Mouse (Mus musculus) kidney, postnatal 36 days (tissue): ENCODE results near the gene Chrnd.

ENCODE experiments used
- DNase-seq, 2 experiments: peaks; one replicate each; pipeline ENCODE4 v3.0.0; 2021 to 2022; ENCODE audit warnings: mixed read lengths in 2 of 2

Chrnd gene

GRCm38 (mm10) chr1:87190429-87190828 is at the start of gene Chrnd:
Gene Chrnd, plus strand, starts transcription at chr1:87190607.
- DNase-seq = no peak

DNA sequence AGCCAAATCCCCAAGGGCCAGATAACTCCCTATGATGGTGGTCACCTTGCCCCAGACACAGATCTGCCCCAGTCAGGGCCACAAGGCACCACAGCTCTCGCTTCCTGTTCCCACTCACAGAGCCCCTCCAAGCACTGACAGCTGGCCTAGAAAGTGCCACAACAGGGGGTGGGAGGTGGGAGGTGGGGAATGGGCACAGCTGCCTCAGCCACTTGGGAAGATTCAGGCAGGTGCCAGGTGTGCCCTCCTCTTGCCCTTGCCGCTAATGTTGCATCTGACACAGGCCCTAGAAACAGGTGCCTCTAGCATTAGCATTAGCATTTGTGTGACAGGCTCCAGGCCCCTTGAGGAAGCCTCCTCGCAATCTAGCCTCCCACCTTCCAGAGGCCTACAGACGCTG is 48.9 kb upstream of the Chrnd start:
- no peak for DNase-seq

- DNase-seq = no peak
Measured at GRCm38 (mm10) chr1:87142456-87142855, 48.0 kb upstream of the Chrnd start.

- DNase-seq = no peak
Measured at GRCm38 (mm10) chr1:87143141-87143540, 47.3 kb upstream of the Chrnd start.

DNA sequence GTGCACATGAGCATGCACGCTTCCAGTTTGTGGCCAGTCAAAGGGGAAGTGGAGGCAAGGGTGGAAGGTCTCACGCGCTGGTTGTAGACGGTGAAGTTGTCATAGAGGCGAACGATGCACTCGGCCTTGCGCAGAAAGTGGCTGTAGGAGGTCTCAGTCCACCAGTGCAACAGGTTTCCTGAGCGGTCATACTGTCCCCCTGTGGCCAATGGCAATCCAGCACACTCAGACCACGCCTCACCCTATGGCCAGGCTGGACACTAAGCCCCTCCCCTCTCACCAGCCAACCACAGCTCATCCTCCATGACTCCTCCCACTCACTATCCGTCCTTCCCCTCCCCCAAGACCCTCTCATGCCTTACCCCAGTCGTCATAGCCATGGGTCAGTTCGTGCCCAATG is 41.0 kb upstream of the Chrnd start:
- no peak for DNase-seq

GRCm38 (mm10) chr1:87151286-87151685 is 39.1 kb upstream of the Chrnd start:
- DNase-seq = no peak

DNA sequence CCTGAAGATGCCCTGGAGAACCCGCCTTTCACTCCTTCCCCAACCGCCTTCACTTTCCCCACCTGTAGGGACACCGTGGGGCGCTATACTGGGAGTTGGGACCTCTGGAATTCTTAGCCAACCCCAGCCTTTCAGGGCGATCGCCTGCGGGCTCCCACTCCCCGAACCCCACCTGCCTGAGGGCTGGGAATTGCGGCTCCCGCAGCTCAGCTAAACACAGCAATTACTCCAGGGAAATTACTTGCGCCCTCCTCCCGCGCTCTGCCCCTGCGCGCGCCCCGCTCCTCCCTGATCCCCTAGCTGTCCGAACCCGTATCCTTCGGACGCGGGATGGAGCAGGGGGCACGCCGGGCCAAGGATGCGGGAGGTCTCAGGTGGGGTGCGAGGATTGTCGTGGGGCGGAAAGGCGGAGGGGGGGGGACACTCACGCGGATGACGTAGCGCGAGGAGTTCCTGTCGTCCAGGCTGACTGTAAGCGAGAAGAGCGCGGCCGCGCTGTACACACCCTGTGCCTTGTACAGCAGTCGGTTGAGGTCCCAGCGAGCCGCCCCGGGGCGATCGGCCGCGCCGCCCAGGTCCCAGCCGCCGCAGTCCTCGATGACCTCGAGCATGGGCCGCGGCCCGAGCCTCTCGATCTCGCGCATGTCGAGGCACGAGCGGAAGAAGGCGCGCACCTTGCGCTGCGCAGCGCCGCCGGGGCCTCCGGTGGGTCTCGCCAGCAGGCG is 36.5 kb upstream of the Chrnd start:
- no peak for DNase-seq

GRCm38 (mm10) chr1:87154501-87155120 is 35.8 kb upstream of the Chrnd start:
- peak in 1 of 2 experiments; percentile 22 for DNase-seq

DNA sequence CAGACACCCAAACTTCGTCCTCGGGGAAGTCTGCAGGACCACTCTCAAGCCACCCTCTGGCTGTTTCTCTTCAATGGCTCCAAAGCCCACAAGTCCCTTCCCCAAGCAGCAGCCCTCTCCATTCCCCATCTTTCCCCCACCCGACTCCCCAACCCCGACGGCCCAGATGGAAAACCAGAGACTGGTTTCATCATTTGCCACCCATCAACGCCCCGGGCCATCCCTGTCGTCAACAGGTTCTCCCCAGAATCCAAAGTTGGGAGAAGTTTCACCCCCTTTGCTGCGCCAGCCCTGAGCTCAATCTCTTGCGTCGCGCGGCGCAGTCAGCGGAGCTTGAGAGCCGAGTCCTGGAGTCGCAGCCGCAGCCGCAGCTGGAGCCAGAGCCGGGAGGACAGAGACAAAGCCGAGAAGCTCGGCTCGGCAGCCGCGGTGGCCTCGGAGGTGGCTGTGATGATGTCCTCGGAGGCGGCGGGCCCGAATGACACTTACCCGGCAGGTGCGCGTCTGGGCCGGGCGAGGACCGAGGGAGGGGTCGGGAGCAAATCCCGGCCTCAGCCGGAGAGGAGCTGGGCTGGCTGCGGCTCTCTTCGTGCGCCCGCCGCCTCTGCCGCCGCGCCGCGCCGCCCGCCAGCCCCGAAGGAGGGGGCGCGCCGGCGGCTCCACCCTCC is 34.7 kb upstream of the Chrnd start:
- DNase-seq = no peak

DNA sequence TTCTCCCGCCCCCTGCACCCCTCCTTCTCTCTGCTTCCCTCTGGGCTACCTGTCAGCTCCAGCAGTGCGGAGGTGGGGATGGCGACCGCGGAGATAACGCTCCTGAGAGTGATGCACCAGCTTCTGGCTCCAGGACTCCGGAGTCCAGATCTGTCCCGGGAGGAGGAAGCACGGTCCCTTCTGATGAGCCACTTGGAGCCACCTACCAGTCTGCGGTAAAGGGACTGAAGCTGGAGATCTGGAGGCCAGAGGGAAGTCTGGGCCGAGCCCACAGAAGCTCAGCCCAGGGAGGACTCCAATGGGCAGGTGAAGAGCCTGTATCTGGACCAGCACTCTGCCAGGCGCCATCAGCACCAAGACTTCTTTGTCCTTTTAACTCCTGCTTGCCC is 34.2 kb upstream of the Chrnd start, which contains the start of gene Ecel1:
TSS of gene Ecel1 (minus strand) at position 323 of the 389 bp plus-strand sequence.
- no peak for DNase-seq

DNA sequence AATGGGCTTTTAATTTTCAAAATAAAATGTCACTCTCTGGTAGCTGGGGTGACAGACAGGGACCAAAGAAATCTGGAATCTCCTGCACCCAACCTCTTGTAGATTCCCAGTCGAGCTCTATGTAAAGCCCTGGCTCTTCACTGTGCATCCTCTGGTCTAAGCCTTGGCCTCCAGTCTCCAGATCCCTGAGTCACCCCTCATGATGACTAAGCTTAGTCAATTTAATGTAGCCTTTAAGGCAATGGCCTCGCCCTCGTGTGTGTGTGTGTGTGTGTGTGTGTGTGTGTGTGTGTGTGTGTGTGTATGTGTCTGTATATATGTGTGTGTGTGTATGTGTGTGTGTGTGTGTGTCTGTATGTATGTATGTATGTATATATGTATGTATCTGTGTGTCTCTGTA is 31.0 kb upstream of the Chrnd start:
- no peak for DNase-seq

- DNase-seq = no peak
Measured at GRCm38 (mm10) chr1:87164164-87164795, 26.1 kb upstream of the Chrnd start.

GRCm38 (mm10) chr1:87164796-87165184 is 25.6 kb upstream of the Chrnd start:
- DNase-seq = no peak

DNA sequence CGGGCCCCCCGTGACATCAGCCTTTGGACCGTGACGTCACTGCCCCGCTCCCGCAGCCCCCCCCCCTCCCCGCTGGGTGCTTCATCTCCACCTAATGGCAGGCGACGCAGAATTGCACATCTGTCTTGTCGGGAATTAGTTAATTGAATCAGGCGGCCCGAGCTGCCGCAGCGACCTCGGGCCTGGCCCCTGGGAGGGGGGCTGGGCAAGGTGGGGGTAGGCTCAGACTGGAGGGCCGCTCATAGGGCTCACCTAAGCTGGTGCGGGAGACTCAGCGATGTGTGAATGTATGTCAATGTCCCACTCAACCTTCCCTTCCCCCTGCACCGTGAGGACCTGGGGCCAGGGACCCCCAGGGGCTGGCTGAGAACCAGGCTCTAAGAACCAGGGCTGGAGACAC is 19.9 kb upstream of the Chrnd start:
- no peak for DNase-seq

GRCm38 (mm10) chr1:87171312-87171711 is 19.1 kb upstream of the Chrnd start:
- DNase-seq = no peak

- no peak for DNase-seq
Measured at GRCm38 (mm10) chr1:87172316-87172715, 18.1 kb upstream of the Chrnd start.

GRCm38 (mm10) chr1:87174006-87174955 is 16.1 kb upstream of the Chrnd start:
- peak; percentile 51 to 77 for DNase-seq

GRCm38 (mm10) chr1:87175852-87176292 is 14.5 kb upstream of the Chrnd start:
- DNase-seq = peak; percentile 24 to 49

GRCm38 (mm10) chr1:87180896-87181295 is 9.5 kb upstream of the Chrnd start:
- no peak for DNase-seq

DNA sequence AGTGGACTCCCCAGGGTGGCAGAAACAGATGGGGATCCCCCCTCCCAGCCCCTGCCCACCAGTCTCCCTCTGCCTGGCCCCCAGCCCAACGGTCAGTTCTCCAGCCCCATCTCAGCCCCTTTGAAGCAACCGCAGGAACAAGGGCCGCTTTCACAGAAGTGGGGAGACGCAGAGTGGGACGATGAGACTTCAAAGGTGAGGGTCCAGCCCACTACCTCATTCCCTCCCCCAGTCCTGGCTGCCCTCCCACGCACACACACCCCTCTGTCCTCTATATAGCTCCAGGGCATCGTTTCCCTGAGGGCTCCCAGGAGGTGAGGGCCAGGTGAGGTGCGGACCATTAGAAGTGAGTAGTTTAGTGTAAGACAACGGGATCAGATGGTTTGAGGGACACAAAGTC is 7.4 kb upstream of the Chrnd start, which contains the start of gene Prss56:
TSS of gene Prss56 (plus strand) at position 301 of the 400 bp plus-strand sequence.
- DNase-seq = no peak

DNA sequence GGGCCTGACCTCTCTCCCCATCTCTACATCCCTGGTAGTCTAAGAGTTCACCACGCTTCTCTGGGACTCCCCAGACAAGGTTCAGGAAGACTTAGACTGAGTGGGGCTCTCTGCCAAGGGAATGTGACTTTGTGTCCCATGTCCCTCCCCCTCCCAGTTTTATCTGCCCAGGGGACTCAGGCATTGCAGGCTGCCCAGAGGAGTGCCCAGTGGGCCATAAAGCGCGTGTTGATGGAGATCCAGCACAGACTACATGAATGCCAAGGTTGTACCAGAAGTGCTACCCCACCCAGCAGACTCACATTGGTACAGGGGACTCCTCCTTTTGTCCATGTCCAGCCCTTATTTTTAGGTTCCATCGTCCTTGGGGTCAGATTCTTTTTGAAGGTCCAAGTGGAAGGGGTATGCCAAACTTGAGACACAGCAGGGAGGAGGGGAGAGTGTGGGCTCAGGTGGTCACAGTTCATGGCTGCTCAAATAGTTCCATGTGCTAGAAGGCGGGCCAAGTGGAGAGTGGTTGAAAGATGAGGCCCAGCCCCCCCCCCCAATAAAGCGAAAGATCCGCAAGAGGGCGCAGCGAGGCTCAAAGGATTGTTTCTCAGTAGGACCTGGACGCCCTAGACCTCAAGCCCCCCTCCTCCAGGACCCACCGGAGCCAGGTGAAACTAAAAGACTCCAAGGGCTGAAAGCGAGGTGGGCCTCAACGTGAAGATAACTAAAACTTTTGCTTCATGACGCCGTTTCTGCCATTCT is 6.2 kb upstream of the Chrnd start:
- no peak for DNase-seq
